Mouse (Mus musculus): ENCODE results near the gene Ccdc63. TPM values are rescaled to one million over a fixed set of nuclear protein-coding genes. Genes with fewer than 3 reads are reported as not detected.

The Ccdc63 gene
- polyA plus RNA-seq, 1 experiment = not detected

DNA sequence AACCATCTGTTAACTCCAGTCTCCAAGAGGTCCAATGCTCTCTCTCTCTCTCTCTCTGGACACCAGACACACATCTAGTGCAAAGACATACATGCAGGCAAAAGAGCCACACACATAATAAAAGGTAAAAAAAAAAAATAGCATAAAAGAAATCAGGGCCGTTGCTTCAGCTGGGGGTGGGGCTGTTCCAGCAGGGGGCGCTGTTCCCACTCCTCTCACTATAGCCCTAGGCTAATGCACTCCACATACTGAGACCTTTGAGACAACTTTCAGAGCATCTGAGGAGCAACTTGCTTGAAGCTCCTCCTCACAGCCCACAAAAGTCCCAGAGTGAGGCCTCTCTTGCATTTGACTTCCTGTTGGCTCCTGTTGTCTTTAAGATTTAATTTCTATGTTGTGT, 36.4 kb downstream of the Ccdc63 start:
- Histone ChIP-seq H3K27me3 (ENCODE audit: control insufficient read depth, insufficient read depth, insufficient read length) (peaks cover 70% of the 10 kb centered on the region), H3K4me3 (no peak overlapping the region), H3K79me2 (ENCODE audit: control insufficient read depth, insufficient read depth) (no peaks in the 10 kb centered on the region), H3ac (ENCODE audit: control insufficient read depth, insufficient read length) (no peak overlapping the region), H3K4me2 (ENCODE audit: low read depth) (no peak overlapping the region), H3K36me3 (ENCODE audit: control insufficient read depth, insufficient read depth) (no peaks in the 10 kb centered on the region)
- TF ChIP-seq CEBPB (IDR thresholded peaks at IDR 0.05; ENCODE audit: insufficient read depth, poor library complexity, severe bottlenecking) = no peak

DNA sequence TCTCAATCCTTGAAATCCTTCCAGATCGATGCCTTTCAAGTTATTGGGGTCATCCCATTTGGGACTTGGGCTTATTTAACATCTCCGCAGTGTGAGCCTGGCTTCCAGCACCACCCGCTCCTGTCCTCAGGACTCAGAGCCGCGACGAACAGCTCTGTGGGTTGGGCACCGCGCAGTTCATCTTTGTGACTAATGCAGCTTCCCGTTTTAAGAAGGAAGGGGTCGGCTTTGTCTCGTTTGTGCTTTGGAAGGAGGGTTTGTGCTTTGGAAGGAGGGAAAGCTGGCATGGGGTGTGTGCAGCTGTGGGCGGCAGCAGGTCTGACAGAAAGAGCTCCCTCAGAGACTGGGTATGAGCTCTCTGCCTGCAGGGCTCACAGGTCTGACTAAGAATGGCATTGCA, 37.5 kb downstream of the Ccdc63 start:
- no peak overlapping the region for H3ac ChIP-seq (ENCODE audit: control insufficient read depth, insufficient read length)
- H3K4me3 ChIP-seq = no peak overlapping the region
- TF ChIP-seq USF1 (IDR thresholded peaks at IDR 0.05; ENCODE audit: low read depth) = no peak
- no peak for TF ChIP-seq CEBPB (IDR thresholded peaks at IDR 0.05; ENCODE audit: insufficient read depth, poor library complexity, severe bottlenecking)
- no peak for TF ChIP-seq SRF (IDR thresholded peaks at IDR 0.05; ENCODE audit: control insufficient read depth, insufficient read length, low read depth)
- TF ChIP-seq POLR2AphosphoS2 (IDR thresholded peaks at IDR 0.05; ENCODE audit: insufficient read length, low read depth) = no peak
- TF ChIP-seq MYOD1 (IDR thresholded peaks at IDR 0.05; ENCODE audit: control insufficient read depth in 1 of 3, insufficient read length in 2 of 3, low read depth in 2 of 3) = no peak
- no peak for TF ChIP-seq TCF3 (IDR thresholded peaks at IDR 0.05; ENCODE audit: insufficient read length, low read depth)
- TF ChIP-seq REST (IDR thresholded peaks at IDR 0.05; ENCODE audit: insufficient read depth, insufficient read length) = no peak
- peaks cover 72% of the 10 kb centered on the region for H3K27me3 ChIP-seq (ENCODE audit: control insufficient read depth, insufficient read depth, insufficient read length)
- H3K4me2 ChIP-seq (ENCODE audit: low read depth) = peak overlapping the region; percentile 45
- H3K79me2 ChIP-seq (ENCODE audit: control insufficient read depth, insufficient read depth) = no peaks in the 10 kb centered on the region
- no peaks in the 10 kb centered on the region for H3K36me3 ChIP-seq (ENCODE audit: control insufficient read depth, insufficient read depth)

DNA sequence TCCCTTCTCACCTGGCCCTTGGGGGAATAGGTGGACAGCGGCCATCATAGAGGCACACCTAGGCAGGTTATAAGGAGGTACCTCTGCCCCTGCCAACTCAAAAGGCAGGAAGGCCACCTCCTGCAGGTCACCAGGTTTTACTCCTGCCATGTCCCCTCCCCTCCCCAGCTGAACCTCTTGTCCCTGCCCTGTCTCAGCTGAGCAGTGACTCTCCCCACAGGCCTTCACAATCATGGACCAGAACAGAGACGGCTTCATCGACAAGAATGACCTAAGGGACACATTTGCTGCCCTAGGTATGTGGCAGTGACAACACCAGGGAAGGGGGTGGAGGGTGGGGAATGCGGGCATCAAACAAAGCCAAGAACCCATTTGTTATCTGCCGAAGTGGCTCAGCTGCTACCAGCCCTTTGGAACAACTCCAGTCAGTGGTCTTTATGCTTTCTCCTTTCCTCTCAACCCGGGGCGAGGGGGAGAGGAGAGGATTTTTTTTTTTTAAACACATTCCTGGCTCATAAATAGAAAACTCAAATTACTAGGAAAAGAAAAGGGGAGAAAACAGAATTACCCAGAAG, 38.1 kb downstream of the Ccdc63 start:
- Histone ChIP-seq H3ac (ENCODE audit: control insufficient read depth, insufficient read length) (no peak overlapping the region), H3K79me2 (ENCODE audit: control insufficient read depth, insufficient read depth) (no peaks in the 10 kb centered on the region), H3K36me3 (ENCODE audit: control insufficient read depth, insufficient read depth) (no peaks in the 10 kb centered on the region), H3K4me2 (ENCODE audit: low read depth) (peak overlapping the region; percentile 45), H3K4me3 (no peak overlapping the region), H3K27me3 (ENCODE audit: control insufficient read depth, insufficient read depth, insufficient read length) (peaks cover 72% of the 10 kb centered on the region)
- TF ChIP-seq MYOG (IDR thresholded peaks at IDR 0.05; ENCODE audit: control insufficient read depth in 1 of 3, insufficient read depth in 1 of 3, insufficient read length in 2 of 3, low read depth in 2 of 3) (no peak), MYOD1 (IDR thresholded peaks at IDR 0.05; ENCODE audit: control insufficient read depth in 1 of 3, insufficient read length in 2 of 3, low read depth in 2 of 3) (peak in 1 of 3 experiments; percentile 17)

DNA sequence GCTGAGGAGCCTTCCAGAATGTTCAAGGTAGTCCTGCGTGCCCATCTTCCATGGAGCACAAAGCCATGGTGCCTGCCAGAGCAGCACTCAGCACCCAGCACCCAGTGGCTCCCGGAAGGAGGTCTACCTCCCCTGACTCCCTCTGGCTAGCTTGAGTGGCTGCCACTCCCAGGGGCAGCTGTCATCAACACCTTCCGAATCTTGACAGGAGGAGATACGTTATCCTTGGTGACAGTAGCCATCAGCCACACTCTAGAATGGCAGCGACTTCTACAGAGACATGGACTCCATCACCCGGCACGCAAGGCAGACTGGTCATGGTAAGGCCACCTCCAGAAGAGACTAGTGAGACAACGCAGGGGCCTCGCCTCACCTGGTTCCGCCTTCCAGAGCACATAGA, 46.2 kb downstream of the Ccdc63 start:
- Histone ChIP-seq H3ac (ENCODE audit: control insufficient read depth, insufficient read length) (no peak overlapping the region), H3K4me2 (ENCODE audit: low read depth) (no peak overlapping the region), H3K36me3 (ENCODE audit: control insufficient read depth, insufficient read depth) (no peaks in the 10 kb centered on the region), H3K27me3 (ENCODE audit: control insufficient read depth, insufficient read depth, insufficient read length) (peaks cover 39% of the 10 kb centered on the region), H3K79me2 (ENCODE audit: control insufficient read depth, insufficient read depth) (no peaks in the 10 kb centered on the region), H3K4me3 (no peak overlapping the region)
- TF ChIP-seq MYOD1 (IDR thresholded peaks at IDR 0.05; ENCODE audit: control insufficient read depth in 1 of 3, insufficient read length in 2 of 3, low read depth in 2 of 3) (peak in 1 of 3 experiments; percentile 32), REST (IDR thresholded peaks at IDR 0.05; ENCODE audit: insufficient read depth, insufficient read length) (no peak)

DNA sequence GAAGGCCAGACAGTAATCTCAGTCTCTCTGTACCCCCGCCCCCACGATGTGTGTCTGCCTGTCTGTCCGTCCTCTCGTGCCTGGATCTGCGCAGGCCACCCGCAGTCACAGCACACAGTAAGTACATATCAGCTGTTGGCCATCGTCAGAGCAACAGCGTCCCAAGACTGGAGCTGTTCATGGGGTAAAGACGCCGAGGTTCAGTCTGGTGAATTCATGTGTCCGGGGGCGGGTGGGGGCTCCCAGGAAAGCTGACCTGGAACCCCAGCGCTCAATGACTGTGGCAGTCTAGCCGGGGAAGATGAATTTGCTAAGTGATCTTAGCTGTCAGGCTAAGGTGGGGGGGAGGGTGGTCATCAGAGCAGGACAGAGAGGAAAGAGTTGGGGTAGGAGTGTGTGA, 46.9 kb downstream of the Ccdc63 start:
- Histone ChIP-seq H3K79me2 (ENCODE audit: control insufficient read depth, insufficient read depth) (no peaks in the 10 kb centered on the region), H3K36me3 (ENCODE audit: control insufficient read depth, insufficient read depth) (no peaks in the 10 kb centered on the region), H3K4me2 (ENCODE audit: low read depth) (no peak overlapping the region), H3ac (ENCODE audit: control insufficient read depth, insufficient read length) (no peak overlapping the region), H3K4me3 (no peak overlapping the region), H3K27me3 (ENCODE audit: control insufficient read depth, insufficient read depth, insufficient read length) (peaks cover 33% of the 10 kb centered on the region)
- TF ChIP-seq REST (IDR thresholded peaks at IDR 0.05; ENCODE audit: insufficient read depth, insufficient read length) = no peak
- no peak for TF ChIP-seq E2F4 (IDR thresholded peaks at IDR 0.05; ENCODE audit: insufficient read depth)
- TF ChIP-seq USF1 (IDR thresholded peaks at IDR 0.05; ENCODE audit: low read depth) = no peak
- no peak for TF ChIP-seq SRF (IDR thresholded peaks at IDR 0.05; ENCODE audit: control insufficient read depth, insufficient read length, low read depth)
- no peak for TF ChIP-seq MYOG (IDR thresholded peaks at IDR 0.05; ENCODE audit: control insufficient read depth in 1 of 3, insufficient read depth in 1 of 3, insufficient read length in 2 of 3, low read depth in 2 of 3)
- no peak for TF ChIP-seq POLR2A (IDR thresholded peaks at IDR 0.05; ENCODE audit: insufficient read length, low read depth)
- TF ChIP-seq POLR2AphosphoS2 (IDR thresholded peaks at IDR 0.05; ENCODE audit: insufficient read length, low read depth) = no peak
- TF ChIP-seq CEBPB (IDR thresholded peaks at IDR 0.05; ENCODE audit: insufficient read depth, poor library complexity, severe bottlenecking) = no peak
- TF ChIP-seq TCF12 (IDR thresholded peaks at IDR 0.05; ENCODE audit: insufficient read depth, poor library complexity, severe bottlenecking) = no peak
- no peak for TF ChIP-seq MYOD1 (IDR thresholded peaks at IDR 0.05; ENCODE audit: control insufficient read depth in 1 of 3, insufficient read length in 2 of 3, low read depth in 2 of 3)
- TF ChIP-seq MAX (IDR thresholded peaks at IDR 0.05; ENCODE audit: low read depth) = no peak
- TF ChIP-seq TCF3 (IDR thresholded peaks at IDR 0.05; ENCODE audit: insufficient read length, low read depth) = no peak

DNA sequence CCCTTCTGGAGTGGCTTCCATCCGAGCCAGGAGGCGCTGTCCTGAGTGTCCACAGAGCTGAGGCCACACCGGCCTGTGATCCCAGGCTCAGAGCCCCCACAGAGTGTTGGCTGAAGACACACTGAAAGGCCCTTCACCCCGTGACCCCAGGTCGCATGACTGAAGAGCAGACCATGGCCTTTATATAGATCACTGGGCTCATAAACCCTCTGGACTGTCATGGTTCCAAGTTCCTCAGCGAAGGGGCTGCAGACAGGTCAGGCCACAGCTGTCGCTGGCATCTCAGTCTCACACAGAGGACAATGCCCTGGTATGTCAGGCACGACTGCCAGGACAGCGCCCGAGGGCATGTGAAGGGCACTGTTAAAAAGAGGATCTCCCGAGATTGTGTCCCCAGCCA, 47.8 kb downstream of the Ccdc63 start:
- Histone ChIP-seq H3K27me3 (ENCODE audit: control insufficient read depth, insufficient read depth, insufficient read length) (peaks cover 26% of the 10 kb centered on the region), H3K4me2 (ENCODE audit: low read depth) (no peak overlapping the region), H3ac (ENCODE audit: control insufficient read depth, insufficient read length) (no peak overlapping the region), H3K4me3 (no peak overlapping the region), H3K36me3 (ENCODE audit: control insufficient read depth, insufficient read depth) (no peaks in the 10 kb centered on the region), H3K79me2 (ENCODE audit: control insufficient read depth, insufficient read depth) (no peaks in the 10 kb centered on the region)
- TF ChIP-seq MAX (IDR thresholded peaks at IDR 0.05; ENCODE audit: low read depth) = no peak
- TF ChIP-seq MYOD1 (IDR thresholded peaks at IDR 0.05; ENCODE audit: control insufficient read depth in 1 of 3, insufficient read length in 2 of 3, low read depth in 2 of 3) = peak; percentile 62 to 96 (median 71)
- TF ChIP-seq CEBPB (IDR thresholded peaks at IDR 0.05; ENCODE audit: insufficient read depth, poor library complexity, severe bottlenecking) = no peak
- peak; percentile 59 to 93 (median 75) for TF ChIP-seq MYOG (IDR thresholded peaks at IDR 0.05; ENCODE audit: control insufficient read depth in 1 of 3, insufficient read depth in 1 of 3, insufficient read length in 2 of 3, low read depth in 2 of 3)
- TF ChIP-seq TCF3 (IDR thresholded peaks at IDR 0.05; ENCODE audit: insufficient read length, low read depth) = no peak
